Mouse (Mus musculus): ENCODE data around the gene Pfkfb4.

The Pfkfb4 gene

DNA sequence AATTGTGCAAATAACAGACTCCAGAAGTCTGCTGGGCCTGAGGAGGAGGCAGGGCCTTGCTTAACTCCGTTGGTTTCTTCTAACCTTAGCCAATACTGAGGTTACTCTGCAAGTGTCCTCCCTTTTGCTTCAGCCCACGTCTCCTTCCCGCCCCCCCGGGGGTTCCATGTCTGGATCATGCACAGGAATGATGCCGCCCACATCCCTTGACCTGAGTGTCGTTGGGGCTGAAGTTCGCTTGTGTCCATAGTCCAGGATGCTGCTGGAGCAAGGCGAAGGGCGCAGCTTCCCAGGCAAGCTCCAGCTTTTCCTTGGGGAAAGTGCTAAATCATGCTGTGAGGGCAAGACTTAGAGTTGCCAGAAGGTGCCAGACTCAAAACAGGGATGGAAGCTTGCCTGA is 4.8 kb downstream of the Pfkfb4 start:
- DNase-seq, result peak; percentile 73

DNA sequence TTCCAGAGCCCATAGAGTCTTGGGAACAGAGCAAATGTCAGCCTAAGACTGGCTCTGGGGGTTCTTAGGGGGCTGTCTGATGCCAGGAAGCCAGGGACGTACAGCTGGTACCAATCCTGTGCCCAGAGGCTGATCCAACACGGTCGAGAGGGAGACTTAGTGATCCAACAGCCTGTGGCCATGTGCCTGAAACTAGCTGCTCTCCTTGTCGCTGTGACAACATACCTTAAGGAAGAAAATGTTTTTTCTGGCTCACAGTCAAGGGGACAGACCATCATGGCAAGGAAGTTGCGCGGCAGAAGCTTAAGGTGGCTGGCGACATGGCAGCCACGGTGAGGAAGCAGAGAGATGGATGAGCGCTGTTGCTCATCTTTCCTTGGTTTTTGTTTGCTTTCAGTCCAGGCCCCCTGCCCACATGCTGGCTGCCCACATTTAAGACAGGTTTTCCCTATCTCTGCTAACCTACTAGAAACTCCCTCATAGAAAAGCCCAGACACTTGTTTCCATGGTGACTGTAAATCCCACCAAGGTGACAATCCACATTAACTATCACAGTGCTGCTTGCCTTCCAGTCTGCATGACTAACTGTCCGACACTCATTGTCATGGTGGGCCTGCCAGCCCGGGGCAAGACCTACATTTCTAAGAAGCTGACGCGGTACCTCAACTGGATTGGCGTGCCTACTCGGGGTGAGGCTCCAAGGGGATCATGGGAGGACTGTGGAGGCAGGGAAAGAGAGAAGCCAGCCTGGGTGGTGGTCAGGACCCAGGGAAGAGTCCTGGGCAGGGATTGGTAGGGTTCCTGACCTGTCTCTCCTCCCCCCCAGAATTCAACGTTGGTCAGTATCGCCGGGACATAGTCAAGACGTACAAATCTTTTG is 6.9 kb downstream of the Pfkfb4 start:
- no peak for DNase-seq

DNA sequence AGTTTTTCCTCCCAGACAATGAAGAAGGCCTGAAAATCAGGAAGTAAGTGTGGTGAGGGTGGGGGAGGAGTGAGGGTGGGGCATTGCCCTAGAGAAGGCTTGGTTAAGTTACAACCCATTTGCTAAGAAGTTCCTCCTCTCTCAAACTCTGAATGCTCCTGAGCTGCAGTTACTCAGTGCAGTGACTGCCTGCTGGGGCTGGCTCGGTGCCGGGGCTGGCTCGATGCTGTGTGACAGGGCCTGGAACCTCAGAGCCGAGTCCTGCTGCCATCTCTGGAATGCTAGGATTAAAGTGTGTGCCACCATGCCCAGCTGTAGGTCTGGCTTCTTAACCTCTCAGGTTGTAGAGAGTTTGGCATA is 7.6 kb downstream of the Pfkfb4 start:
- no peak for DNase-seq

DNA sequence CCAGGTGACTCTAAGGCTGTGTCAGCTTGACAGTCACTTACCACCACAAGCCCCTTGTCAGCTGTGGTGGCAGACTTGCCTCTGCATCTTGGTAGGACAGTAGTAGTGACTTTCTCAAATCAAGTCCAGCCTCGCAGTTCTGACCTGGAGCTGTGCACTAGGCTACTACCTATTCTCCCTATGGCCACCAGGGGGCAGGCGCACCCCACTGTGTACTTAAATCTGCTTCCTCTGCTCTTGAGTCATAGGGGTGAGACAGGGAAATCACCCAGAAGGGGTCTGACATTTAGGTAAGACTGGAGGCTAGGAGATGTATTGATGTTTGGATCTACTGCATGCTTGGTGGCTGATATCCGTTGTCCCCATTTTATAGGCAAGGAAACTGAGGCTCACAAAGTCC is 9.1 kb downstream of the Pfkfb4 start:
- DNase-seq, result peak; percentile 80

DNA sequence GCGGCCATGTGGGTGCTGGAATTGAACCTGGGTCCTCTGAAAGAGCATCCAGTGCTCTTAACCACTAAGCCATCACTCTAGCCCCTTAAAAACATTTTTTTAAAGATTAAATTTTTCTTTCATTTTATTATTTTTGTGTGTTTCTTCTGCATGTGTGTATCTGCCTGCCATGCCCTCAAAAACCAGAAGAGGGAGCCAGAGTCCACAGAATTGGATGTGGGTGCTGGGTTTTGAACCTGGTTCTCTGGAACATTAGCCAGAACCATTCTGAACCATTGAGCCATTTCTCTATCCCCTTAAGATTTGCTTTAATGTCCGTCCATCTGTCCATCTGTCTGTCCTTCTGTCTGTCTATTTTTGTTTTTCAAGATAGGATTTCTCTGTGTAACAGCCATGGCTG is 11.6 kb downstream of the Pfkfb4 start:
- DNase-seq, result peak; percentile 69

DNA sequence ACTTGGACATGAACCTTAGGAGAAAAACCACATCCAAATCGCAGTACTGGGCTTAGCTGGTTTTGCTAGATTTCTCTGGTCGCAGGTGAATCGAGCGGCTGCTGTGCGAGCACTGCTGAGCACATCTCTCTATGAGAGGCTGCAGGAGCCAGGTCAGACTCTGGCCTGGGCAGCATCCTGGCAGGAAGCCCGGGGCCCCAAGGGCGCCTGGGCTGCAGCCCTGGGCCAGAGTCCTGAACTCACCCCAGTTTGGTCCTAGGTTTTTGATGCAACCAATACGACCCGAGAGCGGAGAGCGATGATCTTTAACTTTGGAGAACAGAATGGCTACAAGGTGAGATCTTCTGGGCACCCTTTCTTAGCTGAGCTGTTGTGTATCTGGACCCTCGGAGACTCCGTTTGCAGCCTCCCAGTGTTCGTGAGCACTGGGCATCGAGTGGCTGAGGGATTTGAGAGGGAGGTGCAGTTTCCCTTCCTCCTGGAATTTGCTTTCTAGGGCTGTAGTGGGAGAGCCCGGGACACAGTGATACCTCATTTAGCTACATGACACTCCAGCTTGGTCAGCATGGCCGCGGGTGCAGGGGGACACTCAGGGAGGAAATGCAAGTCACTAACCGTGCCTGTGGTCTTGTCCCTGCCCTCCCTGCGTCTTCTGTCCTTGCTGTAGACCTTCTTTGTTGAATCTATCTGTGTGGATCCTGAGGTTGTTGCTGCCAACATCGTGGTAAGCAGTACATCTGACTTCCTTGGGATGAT is 15.6 kb downstream of the Pfkfb4 start:
- DNase-seq, result no peak

DNA sequence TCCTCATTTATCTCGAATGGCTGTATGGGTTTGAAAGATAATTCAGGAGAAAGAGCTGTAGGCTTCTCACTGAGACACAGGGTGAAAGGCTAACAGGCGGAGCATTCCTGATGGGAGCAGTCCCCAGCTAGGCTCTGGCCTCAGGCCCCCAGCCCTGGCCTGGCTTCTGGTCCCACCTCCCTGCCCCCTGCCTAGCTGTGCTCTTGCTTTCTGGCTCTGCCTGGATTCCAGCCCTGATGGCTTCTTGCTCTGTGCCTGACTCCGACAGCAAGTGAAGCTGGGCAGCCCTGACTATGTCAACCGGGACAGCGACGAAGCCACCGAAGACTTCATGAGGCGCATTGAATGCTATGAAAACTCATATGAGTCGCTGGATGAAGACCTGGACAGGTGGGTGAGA is 16.5 kb downstream of the Pfkfb4 start:
- DNase-seq, result no peak

DNA sequence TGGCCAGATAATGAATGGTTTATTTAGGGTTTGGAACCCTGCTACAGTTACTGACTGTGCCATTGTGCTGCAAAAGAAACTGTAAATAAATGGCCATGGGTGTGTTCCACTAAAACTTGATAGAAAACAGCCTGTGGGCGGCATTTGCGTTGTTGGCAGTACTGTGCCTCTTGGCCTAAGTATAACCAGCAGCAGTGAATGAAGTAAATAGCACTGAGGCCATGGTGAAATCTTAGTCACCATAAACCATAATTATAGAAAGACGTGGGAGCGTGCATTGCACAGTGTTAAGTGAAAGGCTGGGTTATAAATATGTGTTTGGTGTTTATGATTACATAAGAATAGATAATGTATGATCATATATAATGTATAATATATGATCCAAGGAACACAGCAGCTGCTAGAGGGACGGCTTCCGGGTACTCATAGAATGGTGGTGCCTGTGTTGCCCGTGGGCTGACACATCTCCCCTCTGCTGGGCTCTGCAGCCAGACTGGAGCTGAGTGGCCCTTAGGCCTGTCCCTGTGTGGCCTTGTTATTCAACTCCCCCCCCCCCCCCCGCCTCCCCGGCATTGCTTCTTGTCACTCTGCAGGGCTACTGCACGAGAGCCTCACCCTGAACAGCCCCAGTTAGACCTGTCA is 17.5 kb downstream of the Pfkfb4 start:
- DNase-seq, result no peak

DNA sequence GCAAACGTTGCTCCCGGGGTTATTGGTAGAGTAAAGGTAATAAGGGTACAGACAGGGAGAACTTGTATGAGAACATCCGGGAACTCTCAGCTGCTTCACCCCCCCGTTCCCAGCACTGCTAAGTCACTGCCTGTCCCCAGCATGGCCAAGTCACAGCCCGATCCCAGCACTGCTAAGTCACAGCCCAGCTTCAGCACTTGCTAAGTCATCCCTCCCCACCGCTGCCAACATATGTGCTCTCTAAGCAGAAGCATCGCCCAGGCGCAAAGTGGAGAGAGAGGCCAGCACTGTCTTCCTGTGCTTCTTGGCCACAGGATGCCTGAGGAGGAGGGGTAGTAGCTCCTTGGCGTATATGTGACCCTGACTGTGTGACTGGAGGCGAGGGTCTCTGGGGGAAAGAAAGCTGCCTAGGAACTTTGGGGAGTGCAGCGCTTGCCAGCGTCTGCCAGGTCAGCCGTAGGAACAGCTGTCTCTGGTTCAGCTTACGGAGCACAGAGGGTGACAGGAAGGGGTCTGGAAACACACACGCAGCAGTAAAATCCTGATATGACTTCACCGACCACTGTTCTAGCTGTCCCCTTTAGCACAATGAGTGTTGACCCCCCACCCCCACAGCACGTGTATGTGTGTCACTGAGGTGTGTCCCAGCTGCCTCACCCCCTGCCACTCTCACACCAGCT is 18.2 kb downstream of the Pfkfb4 start:
- peak; percentile 63 for DNase-seq

DNA sequence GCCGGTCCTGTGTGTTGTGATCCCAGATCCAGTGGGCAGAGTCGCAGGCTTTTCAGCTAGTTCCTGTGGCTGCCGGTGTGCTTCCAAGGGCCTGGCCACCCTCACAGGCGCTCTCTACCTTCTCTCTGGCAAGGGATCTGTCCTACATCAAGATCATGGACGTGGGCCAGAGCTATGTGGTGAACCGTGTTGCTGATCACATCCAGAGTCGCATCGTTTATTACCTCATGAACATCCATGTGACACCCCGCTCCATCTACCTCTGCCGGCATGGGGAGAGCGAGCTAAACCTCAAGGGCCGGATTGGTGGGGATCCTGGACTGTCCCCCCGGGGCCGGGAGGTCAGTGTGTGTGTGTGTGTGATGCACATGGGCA is 18.7 kb downstream of the Pfkfb4 start:
- DNase-seq, result no peak

DNA sequence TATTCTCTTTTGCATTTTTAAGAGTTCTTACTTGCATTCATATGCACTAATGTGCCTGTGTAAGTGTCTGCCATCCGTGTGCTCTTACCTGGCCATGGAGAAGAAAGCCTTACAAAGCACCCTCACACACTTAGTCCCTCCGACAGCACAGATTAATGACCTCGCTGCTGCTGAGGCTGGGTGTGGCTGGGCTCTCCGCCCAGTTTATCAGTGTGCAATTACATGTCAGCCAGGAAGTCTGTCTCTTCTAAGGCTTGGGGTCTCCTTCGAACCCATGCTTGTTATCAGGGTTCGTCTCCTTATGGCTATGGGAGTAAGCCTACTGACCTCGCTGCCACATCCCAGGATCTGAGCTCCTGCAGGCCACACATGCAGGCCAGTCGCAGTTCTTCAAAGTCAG is 23.8 kb downstream of the Pfkfb4 start:
- DNase-seq, result no peak

DNA sequence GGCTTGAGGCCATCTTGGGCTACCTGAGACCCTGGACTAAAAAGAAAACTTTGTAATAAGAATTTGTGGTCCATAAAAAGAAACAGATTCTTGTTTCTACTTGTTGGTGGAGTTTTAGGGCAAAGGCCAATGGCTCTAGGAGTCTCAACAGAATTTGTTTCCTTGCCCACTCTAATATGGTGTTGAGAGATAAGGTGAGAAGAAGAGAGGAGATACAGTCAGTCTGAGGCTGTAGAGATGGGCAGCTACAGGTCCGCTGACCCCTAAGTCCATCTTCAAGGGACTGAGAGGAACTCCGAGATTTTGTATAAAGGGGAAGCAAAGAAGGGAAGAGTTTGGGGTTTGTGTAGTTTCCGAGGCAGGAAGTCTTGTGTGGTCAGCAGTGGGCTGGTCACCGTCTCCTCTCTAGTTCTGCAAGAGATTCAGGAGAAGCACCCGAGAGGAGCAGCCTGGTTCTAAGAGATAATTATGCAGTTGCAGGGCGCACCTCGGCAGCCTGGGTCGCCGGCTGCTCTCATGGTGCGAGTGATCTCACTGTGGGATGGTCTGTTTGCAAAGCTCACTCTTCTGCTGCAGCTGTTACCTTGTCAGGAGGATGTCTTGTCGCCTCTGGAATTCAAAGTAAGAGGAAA is 25.5 kb downstream of the Pfkfb4 start:
- no peak for DNase-seq

DNA sequence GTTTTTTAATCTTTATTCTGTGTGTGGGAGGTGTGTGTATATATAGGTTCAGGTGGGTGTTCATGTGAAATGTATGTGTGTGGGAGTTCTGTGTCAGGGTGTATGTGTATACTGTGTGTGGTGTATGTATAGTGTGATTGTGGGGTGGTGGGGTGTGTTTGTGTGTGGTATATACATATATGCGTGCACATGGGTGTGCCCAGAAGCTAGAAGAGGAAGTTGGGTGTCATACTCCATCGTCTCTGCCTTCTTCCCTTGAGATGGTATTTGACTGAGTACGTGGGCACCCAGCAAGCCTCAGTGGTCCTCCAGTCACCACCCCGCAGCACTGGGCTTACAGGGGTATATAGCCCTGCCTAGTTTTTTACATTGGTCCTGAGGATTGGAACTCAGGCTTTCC is 29.9 kb downstream of the Pfkfb4 start:
- no peak for DNase-seq

DNA sequence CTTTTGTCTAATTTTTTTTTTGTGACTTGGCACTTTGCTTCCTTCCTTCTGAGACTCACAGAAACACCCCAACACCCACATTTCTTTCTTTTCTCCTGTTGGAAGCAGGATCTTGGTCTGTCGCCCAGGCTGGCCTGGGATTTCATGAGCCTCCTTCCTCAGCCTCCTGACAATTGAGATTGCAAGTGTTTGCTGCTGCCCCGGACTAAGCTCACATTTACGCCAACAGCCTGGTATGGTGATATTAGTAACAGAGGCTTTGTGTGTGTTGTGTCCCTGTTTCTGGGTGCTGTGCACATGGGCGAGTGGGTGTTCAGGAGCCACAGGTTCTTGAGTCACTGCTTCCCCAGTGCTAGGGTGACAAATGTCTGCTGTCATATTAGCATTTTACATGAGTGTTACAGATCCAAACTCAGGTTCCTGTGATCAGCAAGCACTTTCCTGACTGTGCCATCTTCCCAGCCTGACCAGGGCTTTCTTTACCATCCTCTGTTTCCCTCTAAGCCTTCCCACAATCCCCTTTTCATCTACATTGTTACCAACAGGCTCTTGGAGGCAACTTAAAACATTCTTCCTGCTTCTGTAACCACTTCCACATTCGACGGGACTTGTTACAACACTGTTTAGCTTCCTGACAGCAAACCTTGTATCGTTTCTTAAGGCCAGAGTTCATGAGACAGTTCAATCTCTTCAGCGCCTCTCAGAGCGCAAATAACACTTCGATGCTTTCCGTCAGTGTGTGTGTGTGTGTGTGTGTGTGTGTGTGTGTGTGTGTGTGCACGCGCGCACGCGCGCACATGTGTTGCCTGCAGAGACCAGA is 31.5 kb downstream of the Pfkfb4 start:
- peak; percentile 7 for DNase-seq

DNA sequence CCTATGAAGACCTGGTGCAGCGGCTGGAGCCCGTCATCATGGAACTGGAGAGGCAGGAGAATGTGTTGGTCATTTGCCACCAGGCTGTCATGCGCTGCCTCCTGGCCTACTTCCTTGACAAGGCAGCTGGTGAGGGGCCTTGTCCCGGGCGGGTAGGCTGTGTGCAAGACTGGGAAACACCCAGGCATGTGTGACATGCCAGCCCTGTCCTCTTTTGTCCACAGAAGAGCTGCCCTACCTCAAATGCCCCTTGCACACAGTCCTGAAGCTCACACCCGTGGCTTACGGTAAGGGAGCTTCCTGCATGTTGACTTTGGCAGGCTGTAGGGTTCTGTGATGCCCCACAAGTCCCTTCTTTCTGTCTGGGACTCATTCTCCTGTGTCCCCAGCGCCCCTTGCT is 35.9 kb downstream of the Pfkfb4 start:
- DNase-seq, result peak; percentile 27

DNA sequence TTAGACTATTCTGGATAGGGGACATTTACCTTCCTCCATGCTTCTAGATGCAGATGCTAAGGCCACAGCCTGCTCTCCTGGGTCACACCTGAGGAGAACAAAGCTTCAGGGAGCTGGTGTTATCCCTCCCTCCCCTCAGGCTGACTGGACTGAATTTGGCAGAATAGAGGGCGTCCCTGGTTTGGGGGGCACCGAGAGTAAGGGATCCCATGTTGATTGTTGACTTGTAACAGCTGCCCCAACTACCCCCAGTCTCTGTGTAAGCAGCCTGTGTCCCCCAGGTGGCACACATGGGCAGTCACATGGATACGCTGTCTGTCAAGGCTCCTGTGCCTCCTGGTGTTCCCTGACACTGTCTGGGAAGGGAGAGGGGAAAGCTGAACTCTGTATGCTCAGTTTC is 36.8 kb downstream of the Pfkfb4 start:
- DNase-seq, result peak; percentile 3

DNA sequence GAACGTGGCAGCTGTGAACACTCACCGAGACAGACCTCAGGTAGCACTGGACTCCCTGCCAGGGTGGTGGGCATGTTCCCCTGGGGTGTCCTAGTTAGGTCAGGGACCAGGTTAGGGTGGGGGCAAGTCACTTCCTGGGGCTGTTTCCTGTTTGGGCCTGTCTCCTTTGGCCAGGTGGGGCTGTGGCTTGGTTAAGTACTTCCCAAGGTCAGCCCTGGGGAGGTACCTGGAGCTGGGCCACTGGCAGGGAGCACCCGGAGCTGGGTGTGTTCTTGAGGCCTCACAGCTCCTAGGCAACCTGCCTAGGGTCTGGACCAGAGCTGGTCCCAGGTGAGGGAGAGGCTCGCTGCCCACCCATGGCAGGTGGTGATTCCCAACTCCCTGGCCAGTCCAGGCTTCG is 37.3 kb downstream of the Pfkfb4 start:
- peak; percentile 4 for DNase-seq

DNA sequence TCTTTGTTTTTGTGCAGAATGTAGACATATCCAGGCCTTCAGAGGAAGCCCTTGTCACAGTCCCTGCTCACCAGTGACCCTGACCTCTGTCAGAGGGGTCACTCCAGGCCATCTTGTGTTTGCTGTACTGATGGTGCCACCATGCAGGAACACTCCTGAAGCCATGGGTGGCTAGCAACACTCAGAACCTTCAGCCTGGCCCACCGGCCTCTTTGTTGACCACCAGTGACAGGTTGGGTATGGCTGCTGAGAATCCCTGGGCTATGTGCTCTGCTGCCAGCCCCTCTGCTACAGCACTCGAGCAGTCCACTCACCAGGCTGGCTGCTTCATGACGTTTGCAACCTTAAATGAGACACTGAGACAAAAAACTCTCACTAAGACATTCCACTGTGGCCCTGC is 38.7 kb downstream of the Pfkfb4 start:
- DNase-seq, result peak; percentile 3

DNA sequence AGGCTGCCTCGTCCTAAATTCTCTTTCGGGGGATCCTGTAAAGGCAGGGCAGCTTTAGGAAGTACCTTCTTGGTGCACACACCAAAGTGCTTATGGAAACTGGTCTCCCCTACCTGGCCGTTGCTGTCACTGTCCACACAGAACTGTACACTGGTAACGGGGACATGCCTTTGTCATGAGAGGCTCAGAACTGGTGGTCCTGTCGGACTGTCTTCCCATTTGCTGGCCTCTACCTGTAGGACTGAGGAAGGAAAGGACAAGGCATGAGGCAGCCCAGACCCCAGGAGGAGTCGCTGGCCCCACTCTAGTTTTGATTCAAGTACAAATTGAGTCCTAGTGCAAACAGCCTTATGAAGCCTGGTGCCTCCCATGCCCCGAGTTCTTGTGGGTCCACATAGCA is 39.4 kb downstream of the Pfkfb4 start:
- no peak for DNase-seq

DNA sequence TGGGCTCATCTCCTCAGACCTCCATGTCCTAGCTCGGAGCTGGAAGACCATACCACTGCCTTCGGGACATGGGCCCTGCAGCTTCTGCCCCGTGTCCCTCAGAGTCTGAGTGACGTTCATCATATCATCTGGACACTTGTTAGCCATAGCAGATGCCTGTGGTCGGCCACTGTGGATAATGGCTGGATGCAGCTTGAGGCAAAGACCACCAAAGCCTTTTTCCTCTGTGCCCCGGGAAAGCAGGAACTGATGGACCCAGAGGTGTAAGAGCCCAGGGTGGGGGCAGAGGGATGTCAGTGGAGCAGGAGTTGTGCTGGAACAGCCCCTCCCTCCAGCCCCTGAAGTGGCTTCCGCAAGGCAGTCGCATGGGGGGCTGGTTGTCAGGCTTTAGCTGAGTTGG is 40.1 kb downstream of the Pfkfb4 start:
- peak; percentile 2 for DNase-seq

DNA sequence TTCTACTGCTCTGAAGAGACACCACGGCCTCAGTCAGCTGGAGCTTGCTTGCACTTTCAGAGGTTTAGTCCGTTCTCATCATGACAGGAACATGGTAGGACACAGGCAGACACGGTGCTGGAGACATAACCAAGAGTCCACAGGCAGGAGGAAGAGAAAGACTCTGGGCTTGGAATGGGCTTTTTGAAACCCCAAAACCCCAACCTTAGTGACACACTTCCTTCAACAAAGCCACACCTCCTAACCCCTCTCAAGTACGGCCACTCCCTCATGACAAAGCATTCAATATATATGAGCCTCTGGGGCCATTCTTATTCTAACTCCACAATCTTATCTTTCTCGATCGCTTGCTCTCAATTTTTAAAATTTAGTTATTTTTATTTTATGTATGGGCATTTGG is 40.9 kb downstream of the Pfkfb4 start:
- no peak for DNase-seq
